Mouse (Mus musculus): ENCODE measurements around the gene AC170998.1.

GRCm38 (mm10) chr17:28709552-28710290, 16.2 kb upstream of the AC170998.1 start:
- TF ChIP-seq CTCF (IDR thresholded peaks at IDR 0.05; ENCODE audit: borderline replicate concordance, insufficient read depth, low read depth, low read length) (no peak), POLR2A (IDR thresholded peaks at IDR 0.05; ENCODE audit: borderline replicate concordance, insufficient read depth, low read length) (no peak)
